Mouse (Mus musculus): ENCODE results near the gene Fam32a.

Fam32a gene

DNA sequence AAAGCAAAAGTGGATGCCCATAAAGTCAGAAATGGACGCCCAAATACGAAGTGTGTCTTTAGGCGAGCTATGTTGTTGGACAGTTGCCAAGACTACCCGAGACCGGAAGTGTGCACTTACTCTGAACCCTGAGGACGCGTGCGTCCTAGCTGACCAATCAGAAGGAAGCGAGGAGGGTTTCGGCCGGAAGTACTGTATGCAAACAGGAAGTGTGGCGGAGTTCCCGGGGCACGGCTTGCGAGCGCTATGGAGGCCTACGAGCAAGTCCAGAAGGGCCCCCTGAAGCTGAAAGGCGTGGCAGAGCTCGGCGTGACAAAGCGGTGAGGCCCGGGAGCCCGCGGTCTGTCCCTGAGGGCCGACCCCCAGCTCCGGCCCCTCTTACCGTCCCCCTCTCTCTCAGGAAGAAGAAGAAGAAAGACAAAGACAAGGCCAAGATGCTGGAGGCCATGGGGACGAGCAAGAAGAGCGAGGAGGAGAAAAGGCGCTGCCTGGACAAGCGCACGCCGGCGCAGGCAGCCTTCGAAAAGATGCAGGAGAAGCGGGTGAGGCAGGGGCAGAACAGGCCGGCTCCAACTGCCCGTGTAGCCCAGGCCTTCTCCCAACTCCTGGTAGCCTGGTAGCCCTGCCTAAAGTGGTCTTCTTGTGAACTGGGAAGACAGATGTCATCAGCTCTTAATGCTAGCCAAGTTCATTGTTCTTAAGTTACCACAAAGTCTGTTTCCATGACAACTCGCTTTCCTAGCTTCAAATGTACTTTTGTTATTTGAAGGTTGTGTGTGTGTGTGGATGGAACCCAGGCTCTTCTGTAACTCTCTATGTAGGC, at the start of gene Fam32a:
Gene Fam32a, plus strand, starts transcription at position 190 of the 823 bp plus-strand sequence.
- CTCF ChIA-PET: interaction anchor here (0.6 kb wide), 1 partner anchor 33 kb away, joined by 6 read pairs; no protein-coding TSS in a partner anchor

DNA sequence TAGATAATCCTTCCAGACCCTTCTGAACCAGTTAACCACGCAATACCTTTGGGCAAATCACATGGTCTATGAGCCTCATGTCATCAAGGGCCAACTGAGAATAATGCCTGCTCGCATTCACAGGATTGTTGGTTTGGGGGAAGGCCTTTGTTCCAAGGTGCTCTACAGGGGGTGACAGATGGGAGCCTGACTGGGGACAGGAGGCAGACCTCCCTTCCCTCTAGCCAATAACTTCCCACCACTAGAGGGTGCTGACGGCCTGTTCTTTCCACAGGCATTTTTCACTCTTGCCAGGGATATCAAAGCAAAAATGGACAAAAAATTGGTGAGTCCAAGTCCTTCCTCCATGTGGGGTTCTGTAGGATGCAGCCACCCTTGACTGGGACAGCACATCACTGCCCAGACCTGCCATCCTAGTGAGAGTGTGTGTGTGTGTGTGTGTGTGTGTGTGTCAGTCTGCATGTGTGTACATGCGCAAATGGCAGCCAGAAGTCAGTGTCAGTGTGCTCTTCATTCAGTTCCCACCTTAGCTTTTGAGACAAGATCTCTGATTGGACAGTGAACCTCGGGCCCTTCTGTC, 42.1 kb upstream of the Fam32a start:
- CTCF ChIA-PET: interaction anchor here (0.6 to 0.8 kb wide), 2 partner anchors 80 to 91 kb away, joined by 4 to 11 read pairs; no protein-coding TSS in a partner anchor

DNA sequence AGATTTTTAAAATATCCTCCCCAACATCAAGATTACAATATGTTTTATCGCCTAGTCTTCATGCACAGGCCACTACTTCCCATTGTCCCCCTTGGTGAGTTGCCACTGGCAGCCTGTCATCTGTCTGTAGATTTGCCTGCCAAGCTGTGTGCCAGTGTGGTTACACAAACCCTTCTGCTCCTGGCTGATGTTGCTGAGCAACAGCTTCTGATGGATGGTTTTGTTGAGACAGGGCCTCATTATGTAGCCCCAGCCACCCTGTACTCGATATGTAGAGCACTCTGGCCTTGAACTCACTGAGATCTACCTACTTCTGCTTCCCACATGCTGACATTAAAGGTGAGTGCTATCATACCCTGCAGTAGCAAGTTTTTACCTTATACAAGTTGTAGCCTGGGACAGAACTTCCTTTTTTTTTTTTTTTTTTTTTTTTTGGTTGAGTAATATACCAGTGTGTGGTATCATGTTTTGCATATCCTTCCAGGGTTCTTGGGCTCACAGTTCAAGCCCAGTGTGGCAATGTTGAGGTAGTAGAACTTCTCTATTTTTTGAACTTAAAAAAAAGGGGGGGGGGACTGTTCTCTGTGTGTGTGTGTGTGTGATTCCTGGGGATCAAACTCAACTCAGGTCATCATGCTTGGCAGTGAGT, 35.9 kb upstream of the Fam32a start:
- CTCF ChIA-PET: interaction anchor here (1.0 kb wide), 1 partner anchor 7 kb away, joined by 3 read pairs; no protein-coding TSS in a partner anchor

DNA sequence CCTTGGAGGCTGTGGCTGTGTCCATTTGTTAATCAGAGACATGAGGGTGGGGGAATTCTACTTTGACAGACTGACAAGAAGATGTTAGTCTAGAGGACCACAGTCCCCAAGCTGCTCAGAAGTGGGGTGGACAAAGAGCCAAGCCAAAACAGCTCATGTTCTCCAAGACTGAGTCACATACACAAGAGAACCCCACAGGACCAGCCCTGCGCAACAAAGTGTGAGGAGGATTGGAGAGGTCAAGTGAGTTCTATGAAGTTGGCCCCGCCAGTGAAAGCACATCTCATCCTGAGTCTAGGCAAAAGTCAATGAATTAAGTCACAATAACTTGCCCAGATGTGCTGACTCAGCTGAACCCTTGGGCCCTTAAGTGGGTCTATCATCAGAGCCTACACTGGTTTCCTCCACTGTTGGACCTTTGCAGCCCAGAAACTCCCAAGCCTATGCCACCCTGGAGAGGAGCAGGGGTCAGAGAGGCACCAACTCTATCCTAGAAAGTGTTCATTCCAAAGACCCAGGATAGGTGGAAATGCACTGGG, 31.7 kb upstream of the Fam32a start:
- CTCF ChIA-PET: interaction anchor here (0.6 kb wide), 1 partner anchor 618 kb away, joined by 4 read pairs; no protein-coding TSS in a partner anchor

DNA sequence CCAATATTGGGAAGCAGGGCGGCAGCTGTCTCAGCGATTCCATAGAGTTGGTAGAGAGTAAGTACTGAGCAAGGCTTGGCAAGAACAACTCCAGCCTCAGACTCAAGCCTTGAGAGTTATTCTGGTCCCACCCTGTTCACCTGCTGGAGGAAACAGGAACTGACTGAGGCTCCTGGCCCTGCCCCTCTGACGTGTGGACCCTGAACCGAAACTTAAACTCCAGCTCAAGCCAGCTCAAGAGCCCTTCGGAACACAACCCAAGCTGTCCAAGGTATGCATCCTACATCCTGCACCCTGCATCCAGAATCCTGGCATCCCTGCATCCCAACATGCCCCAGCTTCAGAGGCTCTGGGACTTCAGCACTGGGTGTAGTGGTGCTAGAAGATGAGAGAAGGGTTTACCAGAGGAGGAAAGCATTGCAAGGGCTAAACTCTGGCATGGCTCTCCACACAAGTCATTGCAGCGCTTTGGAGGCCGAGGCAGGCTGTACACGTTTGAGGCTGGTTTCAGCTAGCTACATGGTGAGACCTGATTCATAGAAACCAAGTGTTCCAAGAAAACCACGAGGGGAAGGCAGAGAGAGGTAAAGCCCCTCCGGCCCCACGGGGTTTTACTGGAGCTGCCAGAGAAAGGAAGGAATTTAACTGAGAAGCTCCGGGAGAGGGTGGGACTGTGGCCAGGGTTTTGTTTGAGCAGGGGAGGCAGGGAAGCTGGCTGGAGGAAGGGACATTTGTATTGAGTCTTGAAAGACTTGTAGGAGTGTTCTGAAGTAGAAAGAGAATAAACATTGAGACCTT, 29.9 kb upstream of the Fam32a start, which contains the start of gene Hsh2d:
Gene Hsh2d, plus strand, starts transcription at position 222 of the 798 bp plus-strand sequence.
- CTCF ChIA-PET: interaction anchor here (0.7 to 1.2 kb wide), 2 partner anchors 17 to 23 kb away, joined by 4 read pairs; no protein-coding TSS in a partner anchor

DNA sequence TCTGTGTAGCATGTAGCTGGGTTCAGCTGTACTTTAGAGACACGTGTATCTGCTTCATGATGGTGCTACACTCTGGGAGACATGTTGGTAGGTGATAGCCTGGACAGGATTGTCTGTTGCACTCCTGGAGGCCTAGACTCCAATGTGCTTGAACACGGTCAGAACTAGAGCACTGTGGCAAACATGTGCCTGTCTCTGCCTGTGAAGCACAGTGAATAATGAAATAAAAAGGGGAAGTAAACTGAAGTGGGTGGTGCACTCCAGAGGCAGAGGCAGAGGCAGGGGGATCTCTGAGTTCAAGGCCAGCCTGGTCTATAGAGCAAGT, 29.4 kb upstream of the Fam32a start:
- CTCF ChIA-PET: no interaction called here

DNA sequence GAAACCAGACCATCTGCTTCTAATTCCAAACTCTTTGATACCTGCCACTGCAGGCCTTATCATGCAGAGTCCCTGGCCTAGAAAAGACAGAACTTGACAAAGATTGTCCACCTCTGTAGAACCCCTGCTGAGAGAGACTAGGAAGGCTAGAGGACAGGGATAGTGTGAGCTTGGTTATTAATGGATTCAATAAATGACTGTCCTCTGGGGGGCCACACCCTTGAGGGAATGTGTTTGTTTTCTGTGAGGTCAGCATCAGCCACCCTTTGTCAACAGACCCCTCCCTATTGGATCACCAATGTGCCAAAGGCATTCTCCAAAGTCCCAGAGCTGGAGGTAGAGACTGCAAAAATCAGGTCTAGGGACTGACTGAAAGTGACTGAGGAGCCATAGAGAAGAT, 27.5 kb upstream of the Fam32a start:
- CTCF ChIA-PET: interaction anchor here (0.6 kb wide), 1 partner anchor 197 kb away, joined by 3 read pairs; no protein-coding TSS in a partner anchor

DNA sequence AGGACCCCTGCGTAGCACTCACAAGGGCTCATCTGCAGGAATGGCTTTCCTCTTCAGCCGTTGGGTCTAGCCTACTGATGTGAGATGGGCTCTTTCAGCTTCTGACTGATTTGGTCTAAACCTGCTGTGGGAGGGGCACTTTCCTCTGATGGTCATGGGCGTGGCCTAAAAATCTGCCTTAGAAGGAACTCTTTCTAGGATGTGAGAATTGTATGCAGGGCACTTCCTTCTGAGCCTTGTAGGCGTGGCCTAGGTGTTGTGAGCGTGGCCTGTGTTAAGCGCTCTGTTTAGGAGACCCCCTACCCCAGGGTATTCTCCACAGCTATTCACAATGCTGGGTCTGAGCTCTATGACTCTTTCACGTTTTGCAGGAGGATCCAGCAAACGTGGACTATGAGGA, 21.5 kb upstream of the Fam32a start:
- CTCF ChIA-PET: no interaction called here

DNA sequence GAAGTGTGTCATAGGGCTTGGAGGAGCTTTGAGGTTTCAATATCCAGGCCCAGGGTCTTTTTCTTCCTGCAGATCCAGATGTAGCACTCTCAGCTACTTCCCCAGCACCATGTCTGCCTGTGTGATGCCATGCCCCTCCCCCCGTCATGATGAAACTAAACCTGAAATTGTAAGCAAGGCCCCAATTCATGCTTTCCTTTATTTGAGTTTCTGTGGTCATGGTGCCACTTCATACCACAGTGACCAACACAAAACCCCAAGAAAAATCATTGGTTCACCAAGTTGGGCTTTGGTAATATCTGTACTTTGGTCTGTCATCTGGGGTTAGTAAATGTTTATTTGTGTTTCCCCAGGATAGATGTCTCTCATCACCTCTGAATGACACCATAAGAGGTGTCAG, 10.9 kb upstream of the Fam32a start:
- CTCF ChIA-PET: no interaction called here

DNA sequence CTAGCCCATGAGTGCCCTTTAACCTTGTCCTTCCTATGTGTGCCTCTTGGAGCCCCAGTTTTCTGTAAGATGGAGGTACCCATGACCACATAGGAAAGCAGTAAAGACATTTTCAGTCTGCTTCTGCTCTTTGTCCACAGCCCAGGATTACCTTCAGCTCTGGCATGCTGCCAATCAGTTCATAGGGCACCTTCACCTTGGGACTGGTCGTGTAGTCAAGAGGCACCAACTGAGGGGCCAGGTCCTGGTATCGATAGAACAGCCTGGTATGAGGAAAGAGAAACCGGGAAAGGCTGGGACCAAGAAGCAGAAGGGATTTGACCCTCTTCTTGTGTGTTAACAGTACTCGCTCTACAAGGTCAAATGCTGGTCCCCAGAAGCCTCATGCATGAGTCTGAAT, 9.3 kb upstream of the Fam32a start:
- CTCF ChIA-PET: interaction anchor here (0.7 to 1.1 kb wide), 2 partner anchors 34 to 37 kb away, joined by 3 read pairs; no protein-coding TSS in a partner anchor

DNA sequence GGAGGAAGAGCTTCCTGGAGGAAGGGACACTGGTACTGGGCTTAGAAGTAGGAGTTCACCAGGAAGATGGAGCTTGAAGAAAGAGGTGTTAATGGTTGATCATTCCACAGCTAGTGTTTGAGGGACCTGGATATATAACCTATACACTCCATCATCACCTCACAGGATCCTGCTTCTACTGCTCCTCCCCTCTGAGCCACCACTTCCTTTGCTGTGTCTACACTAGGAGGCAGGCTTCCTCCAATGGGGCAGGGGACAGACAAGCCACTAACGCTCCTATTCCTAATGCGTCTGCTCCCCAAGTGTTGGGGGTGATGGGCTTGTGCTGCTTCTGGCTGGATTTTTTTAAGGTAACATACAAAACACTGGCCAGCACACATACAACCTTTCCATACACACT, 8.8 kb upstream of the Fam32a start:
- CTCF ChIA-PET: interaction anchor here (0.7 to 1.1 kb wide), 2 partner anchors 35 to 36 kb away, joined by 3 read pairs; no protein-coding TSS in a partner anchor

DNA sequence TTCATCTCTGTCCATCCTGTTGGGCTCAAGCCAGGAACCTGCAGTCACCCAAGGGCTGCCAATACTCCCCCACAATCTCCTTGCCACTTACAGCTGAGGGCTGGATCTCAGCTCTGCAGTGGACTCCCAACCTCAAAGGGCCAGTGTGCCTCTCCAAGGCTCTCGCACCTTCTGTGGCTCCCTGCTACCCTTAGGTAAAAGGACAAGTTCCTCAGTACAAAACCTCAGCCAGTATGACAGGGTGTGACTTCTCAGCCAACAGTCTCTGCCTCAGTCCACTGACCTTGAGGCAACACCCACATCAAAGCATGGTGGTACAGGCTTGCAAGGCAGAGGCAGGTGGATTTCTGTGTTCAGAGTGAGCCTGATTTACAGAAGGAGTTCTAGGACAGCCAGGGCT, 7.7 kb upstream of the Fam32a start:
- CTCF ChIA-PET: no interaction called here

DNA sequence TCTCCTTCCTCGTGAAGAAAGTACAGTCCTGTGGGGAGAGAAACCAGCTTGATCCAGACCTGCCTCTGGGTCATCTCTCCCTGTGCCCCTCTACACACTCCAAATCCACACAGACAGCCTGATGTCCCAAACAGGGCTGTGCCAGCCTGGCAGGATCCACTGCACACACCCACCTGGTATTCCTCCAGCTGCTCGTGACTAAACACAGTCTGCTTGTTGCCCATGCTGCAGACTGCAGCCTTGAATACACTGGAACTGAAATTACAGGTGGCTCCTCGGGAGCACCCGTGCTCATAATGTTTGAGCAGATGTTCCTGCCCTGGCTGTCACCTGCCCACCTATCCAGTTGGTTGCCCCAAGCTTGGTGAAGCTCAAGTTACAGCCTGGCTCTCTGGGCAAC, 6.8 kb upstream of the Fam32a start, which contains the start of gene Cib3:
Gene Cib3, minus strand, starts transcription at position 87 of the 400 bp plus-strand sequence.
- CTCF ChIA-PET: no interaction called here

DNA sequence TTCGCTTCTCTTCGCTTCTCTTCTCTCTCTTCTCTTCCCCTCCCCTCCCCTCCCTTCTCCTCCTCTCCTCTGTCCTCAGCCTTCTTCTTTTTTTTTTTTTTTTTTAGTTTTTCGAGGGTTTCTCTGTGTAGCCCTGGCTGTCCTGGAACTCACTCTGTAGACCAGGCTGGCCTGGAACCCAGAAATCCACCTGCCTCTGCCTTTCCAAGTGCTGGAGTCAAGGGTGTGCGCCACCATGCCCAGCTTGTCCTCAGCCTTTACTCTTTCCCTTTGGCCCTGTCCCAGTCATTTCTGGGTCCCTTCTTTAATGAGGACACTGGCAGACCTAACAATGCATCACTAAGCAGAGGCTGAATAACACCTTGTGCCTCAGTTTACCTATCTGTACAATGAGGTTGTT, 6.0 kb upstream of the Fam32a start, which contains the start of gene Gm11034:
Gene Gm11034, minus strand, starts transcription at position 101 of the 400 bp plus-strand sequence.
- CTCF ChIA-PET: interaction anchor here (0.5 kb wide), 1 partner anchor 125 kb away, joined by 4 read pairs; no protein-coding TSS in a partner anchor

DNA sequence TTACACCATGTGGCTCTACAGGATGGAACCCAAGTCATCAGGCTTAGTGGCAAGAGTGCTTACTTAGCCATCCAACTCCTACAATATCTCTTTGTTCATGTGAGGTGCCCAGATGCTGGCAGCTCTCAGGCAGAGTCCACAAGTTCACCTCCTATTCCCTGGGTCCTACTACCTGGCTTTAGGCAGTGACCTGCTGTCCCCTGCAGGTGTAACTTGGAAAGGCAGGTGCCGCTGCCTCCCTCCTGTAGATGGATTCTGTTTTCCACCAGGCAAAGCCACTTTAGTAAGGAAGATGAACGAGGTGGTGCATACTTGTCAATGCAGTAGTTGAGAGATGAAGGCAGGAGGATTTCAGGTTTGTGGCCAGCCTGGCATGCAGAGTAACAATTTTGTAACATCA, 4.5 kb upstream of the Fam32a start:
- CTCF ChIA-PET: no interaction called here

DNA sequence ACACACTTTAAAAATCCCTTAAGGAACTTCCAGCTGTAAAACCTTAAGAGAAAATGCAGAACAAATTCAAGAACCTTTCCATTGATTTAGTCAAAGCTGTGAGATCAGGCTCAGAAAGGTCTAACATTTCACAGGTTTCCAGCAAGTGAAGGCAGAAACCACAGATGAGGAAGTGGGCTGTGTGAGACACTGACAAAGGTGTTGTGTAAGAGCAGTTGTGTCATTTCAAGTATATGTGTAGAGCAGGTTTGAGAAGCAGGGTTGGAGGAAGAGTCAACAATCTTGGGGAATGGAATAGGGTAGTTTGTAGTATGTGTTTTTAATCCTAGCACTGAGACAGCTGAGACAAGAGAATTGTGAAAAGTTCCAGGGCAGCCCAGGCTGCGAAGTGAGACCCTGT, 3.7 kb upstream of the Fam32a start:
- CTCF ChIA-PET: interaction anchor here (0.6 to 0.7 kb wide), 2 partner anchors 217 to 439 kb away, joined by 3 read pairs; no protein-coding TSS in a partner anchor

DNA sequence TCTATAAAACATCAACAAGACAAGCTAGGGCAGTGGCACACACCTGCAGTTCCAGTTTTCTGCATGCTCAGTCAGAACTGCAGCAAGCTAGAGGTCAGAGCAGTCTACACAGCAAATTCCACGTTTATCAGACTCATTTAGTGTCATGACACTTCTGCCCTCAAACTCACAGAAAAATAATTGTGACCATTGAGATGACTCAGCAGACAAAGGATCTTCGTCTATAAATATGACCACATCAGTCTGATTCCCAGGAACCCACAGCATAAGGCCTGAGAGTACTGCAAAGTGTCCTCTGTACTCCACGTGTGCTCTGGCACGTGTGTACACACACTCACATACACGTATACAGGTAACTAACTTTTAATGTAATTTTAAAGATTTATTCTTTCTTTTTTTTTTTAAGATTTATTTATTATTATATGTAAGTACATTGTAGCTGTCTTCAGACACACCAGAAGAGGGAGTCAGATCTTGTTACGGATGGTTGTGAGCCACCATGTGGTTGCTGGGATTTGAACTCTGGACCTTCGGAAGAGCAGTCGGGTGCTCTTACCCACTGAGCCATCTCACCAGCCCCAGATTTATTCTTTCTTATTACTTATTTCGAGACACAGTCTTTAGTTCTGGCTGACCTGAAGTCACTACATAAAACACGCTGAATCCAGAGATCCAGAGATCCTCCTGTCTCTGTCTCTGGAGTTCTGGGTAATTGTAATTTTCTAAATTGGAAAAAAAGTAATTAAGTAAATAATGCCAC, 569 bp upstream of the Fam32a start:
- CTCF ChIA-PET: interaction anchor here (0.6 kb wide), 1 partner anchor 32 kb away, joined by 6 read pairs; no protein-coding TSS in a partner anchor

DNA sequence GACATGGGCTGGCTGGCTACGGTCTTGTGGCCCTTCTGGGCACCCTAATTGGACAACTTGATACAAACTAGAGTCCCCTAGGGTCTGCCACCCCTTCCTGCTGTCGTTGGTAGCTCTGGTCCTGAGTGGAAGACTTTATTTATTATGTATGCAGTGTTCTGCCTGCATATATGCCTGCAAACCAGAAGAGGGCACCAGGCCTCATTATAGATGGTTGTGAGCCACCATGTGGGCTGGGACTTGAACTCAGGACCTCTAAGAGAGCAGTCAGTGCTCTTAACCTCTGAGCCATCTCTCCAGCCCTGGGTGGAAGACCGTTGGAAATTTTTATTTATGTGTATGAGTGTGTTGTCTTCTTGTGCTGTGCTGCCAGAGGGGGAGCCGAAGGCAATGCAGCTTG, 1.2 kb downstream of the Fam32a start:
- CTCF ChIA-PET: no interaction called here

DNA sequence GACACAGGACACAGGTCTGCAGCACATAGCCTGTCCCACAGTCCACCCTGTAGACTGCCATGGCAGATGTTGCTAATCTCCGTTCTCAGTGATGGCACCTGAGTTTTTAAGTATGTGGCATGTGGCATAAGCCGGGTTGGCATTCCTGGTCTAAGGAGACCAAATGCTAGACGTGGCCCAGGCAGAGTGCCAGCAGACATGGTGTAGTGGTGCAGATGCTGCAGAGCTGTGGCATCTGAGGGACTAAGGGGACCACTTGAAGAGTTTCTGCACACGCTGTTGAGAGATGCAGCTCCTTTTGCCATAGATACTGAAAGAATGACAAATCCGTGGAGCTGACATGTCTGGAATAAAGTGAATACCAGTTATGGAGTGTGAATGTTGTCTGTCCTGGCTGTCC, 3.1 kb downstream of the Fam32a start:
- CTCF ChIA-PET: interaction anchor here (0.6 kb wide), 1 partner anchor 129 kb away, joined by 3 read pairs; no protein-coding TSS in a partner anchor
